Mouse (Mus musculus) limb, embryonic 12.5 days (tissue): ENCODE data around the gene Slc29a4. TPM values are rescaled to one million over a fixed set of nuclear protein-coding genes. Genes with fewer than 3 reads are reported as not detected.

ENCODE experiments used
- ATAC-seq: fragments of 200-750 bp; cut with Nextera tagmentation; 2 replicates; pipeline ENCODE4 v1.8.0; 2017; ENCODE audit warnings: low read depth, moderate TSS enrichment; ENCODE audit not compliant: insufficient number of reproducible peaks, insufficient read depth, low FRiP score, low TSS enrichment
- H3K27ac ChIP-seq: fragments of 300-500 bp; sonication (generic); 2 replicates; pipeline ENCODE4 v1.5.1; 2016; ENCODE audit warnings: mild to moderate bottlenecking, moderate library complexity
- H3K27me3 ChIP-seq: fragments of 300-500 bp; sonication (generic); 2 replicates; pipeline ENCODE4 v1.6.1; 2016; ENCODE audit warnings: mild to moderate bottlenecking, moderate library complexity
- H3K36me3 ChIP-seq: fragments of 300-500 bp; sonication (generic); 2 replicates; pipeline ENCODE4 v1.6.1; 2016; ENCODE audit warnings: mild to moderate bottlenecking, moderate library complexity
- H3K4me1 ChIP-seq: fragments of 300-500 bp; sonication (generic); replicated peaks from 2 replicates; pipeline ENCODE4 v1.6.1; 2016
- H3K4me2 ChIP-seq: fragments of 300-500 bp; sonication (generic); 2 replicates; pipeline ENCODE4 v1.6.1; 2016; ENCODE audit warnings: mild to moderate bottlenecking, moderate library complexity
- H3K4me3 ChIP-seq: fragments of 300-500 bp; sonication (generic); replicated peaks from 2 replicates; pipeline ENCODE4 v1.5.1; 2016; ENCODE audit warnings: mild to moderate bottlenecking
- H3K9ac ChIP-seq: fragments of 300-500 bp; sonication (generic); replicated peaks from 2 replicates; pipeline ENCODE4 v1.6.1; 2016; ENCODE audit warnings: mild to moderate bottlenecking, moderate library complexity
- H3K9me3 ChIP-seq: fragments of 300-500 bp; sonication (generic); 2 replicates; pipeline ENCODE4 v1.6.1; 2016; ENCODE audit warnings: mild to moderate bottlenecking, moderate library complexity
- WGBS: fragments of 180-500 bp; shearing (Covaris S2); methylation state at CpG from one replicate; pipeline ENCODE4 v1.1.7; 2016; 5-methylcytosine and 5-hydroxymethylcytosine counted together
- polyA plus RNA-seq: library from polyadenylated mRNA; unstranded; fragments of >200 nt; fragmentation: Nextera tagmentation; extraction: Ambion mirVana; gene quantifications from 2 replicates; pipeline ENCODE4 v1.2.1, GENCODE M21; 2016

Slc29a4 gene
- polyA plus RNA-seq: 13.9 and 14.8 TPM in 2 replicates

- Histone ChIP-seq H3K4me1 (no peaks in the 10 kb centered on the region), H3K9ac (no peak within 1 kb of the TSS; the same call in 1 of the 2 replicates), H3K27ac (no peak within 1 kb of the TSS), H3K9me3 (no peaks in the 10 kb centered on the region), H3K36me3 (no peaks in the 10 kb centered on the region), H3K4me3 (no peak within 1 kb of the TSS), H3K4me2 (no peak within 1 kb of the TSS), H3K27me3 (no peaks in the 10 kb centered on the region; the same call in 1 of the 2 replicates)
- no peak for ATAC-seq
- 55% methylated on average over 14 of the region's 14 CpGs for WGBS
Measured at GRCm38 (mm10) chr5:142692248-142692647, at the start of gene Slc29a4. Gene Slc29a4 (plus strand): TSS chr5:142692512.

- no peak overlapping the region for H3K9ac ChIP-seq
- H3K4me2 ChIP-seq: no peak overlapping the region
- no peaks in the 10 kb centered on the region for H3K9me3 ChIP-seq
- H3K4me3 ChIP-seq: no peak overlapping the region
- no peak overlapping the region for H3K27ac ChIP-seq
- 77% methylated on average over 7 of the region's 7 CpGs for WGBS
- peaks cover 28% of the 10 kb centered on the region for H3K36me3 ChIP-seq
- peaks cover 13% of the 10 kb centered on the region; the same call in 1 of the 2 replicates for H3K4me1 ChIP-seq
- H3K27me3 ChIP-seq: no peaks in the 10 kb centered on the region
- no peak for ATAC-seq
Measured at GRCm38 (mm10) chr5:142648162-142648561, 44.1 kb upstream of the Slc29a4 start.

DNA sequence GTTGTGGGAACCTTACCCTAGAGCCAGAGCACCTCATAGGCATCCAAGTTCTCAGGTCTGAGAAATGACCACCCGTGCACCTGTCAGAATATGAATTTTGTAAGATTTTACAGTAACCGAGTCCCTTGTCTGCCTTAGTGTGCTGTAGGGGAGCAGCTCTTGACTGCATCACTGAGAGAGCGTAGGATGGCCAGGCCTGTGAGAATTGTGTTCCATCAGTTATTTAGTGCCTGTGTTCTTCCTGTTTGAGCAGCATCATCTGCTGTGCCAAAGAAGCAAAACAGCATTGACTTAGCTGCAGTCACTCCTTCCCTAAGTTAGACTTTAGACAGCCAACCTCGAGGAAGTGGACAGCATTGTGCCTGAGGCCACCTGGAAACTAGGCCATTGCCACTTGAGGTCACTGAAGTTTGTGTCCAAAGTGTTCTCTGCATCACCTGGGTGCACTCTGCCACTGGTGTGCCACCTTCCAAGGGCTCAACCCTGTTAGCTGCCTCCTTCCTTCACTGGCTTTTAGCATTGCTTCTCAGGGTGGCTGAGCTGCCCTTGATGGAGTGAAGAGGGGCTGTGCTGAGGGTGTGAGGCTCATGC is 42.8 kb upstream of the Slc29a4 start:
- H3K27ac ChIP-seq: peak overlapping the region; percentile 47; the same call in 1 of the 2 replicates
- 0 out of 2 replicates have a peak overlapping the region, but pooled peaks have one; percentile 23 for H3K9ac ChIP-seq
- WGBS: 90% methylated on average over 4 of the region's 4 CpGs
- H3K4me1 ChIP-seq: peaks cover 13% of the 10 kb centered on the region; the same call in 1 of the 2 replicates
- H3K36me3 ChIP-seq: peaks cover 21% of the 10 kb centered on the region
- no peak for ATAC-seq
- H3K27me3 ChIP-seq: no peaks in the 10 kb centered on the region
- no peak overlapping the region for H3K4me3 ChIP-seq
- no peak overlapping the region for H3K4me2 ChIP-seq
- no peaks in the 10 kb centered on the region for H3K9me3 ChIP-seq

DNA sequence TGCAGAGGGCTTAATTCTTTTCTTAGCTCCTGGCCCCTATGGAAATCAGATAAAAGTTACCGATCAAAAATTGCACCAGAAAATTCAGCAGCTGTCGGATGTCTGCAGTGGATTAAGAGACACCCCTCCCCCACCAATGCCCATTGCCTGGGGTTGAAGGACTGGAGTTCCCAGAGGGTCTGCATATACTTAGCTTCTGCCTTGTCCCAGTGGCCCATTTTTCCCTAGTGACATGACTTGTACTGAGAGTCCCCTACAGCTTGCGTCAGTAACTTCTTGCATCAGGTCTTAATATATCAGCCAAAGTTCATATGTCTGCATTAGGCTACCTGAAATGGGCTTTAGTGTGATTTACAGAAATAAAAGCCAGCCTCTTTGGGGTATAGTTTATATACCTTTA is 41.9 kb upstream of the Slc29a4 start:
- no peak for ATAC-seq
- no peak overlapping the region for H3K9ac ChIP-seq
- no peaks in the 10 kb centered on the region for H3K27me3 ChIP-seq
- no peak overlapping the region for H3K4me3 ChIP-seq
- H3K4me2 ChIP-seq: no peak overlapping the region
- H3K36me3 ChIP-seq: peaks cover 23% of the 10 kb centered on the region
- peaks cover 13% of the 10 kb centered on the region; the same call in 1 of the 2 replicates for H3K4me1 ChIP-seq
- WGBS: 58% methylated on average over 3 of the region's 3 CpGs
- no peaks in the 10 kb centered on the region for H3K9me3 ChIP-seq
- H3K27ac ChIP-seq: peak overlapping the region; percentile 47

- ATAC-seq: no peak
- H3K4me2 ChIP-seq: no peak overlapping the region
- H3K9ac ChIP-seq: no peak overlapping the region
- no peak overlapping the region for H3K4me3 ChIP-seq
- H3K27ac ChIP-seq: no peak overlapping the region
- H3K4me1 ChIP-seq: peaks cover 13% of the 10 kb centered on the region; the same call in 1 of the 2 replicates
- H3K9me3 ChIP-seq: no peaks in the 10 kb centered on the region
- no peaks in the 10 kb centered on the region for H3K27me3 ChIP-seq
- peaks cover 28% of the 10 kb centered on the region for H3K36me3 ChIP-seq
- 72% methylated on average over 6 of the region's 6 CpGs for WGBS
Measured at GRCm38 (mm10) chr5:142650794-142651497, 41.4 kb upstream of the Slc29a4 start.

DNA sequence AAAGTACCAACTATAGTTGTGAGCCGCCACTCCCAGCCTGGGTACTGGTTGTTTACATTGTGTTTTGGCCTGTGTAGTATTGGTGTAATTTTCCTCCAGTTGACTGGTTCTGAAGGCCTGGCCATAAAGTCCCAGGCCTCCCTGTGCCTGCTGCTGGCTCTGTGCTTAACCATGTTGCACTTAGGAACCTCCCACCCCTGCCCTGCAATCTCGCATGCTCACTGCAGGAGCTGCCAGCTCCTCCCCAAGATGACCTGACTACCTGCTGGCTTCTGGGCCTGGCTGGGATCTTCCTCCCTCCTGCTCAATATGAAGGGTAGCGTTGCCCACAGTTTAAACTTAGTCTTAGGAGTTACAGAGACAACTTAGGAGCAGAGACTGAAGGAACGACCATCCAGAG is 40.0 kb upstream of the Slc29a4 start:
- 64% methylated on average over 4 of the region's 4 CpGs for WGBS
- Histone ChIP-seq H3K36me3 (peaks cover 36% of the 10 kb centered on the region), H3K4me3 (no peak overlapping the region), H3K4me1 (peaks cover 13% of the 10 kb centered on the region; the same call in 1 of the 2 replicates), H3K27ac (no peak overlapping the region), H3K27me3 (no peaks in the 10 kb centered on the region), H3K4me2 (no peak overlapping the region), H3K9ac (no peak overlapping the region), H3K9me3 (no peaks in the 10 kb centered on the region)
- ATAC-seq: no peak

- Histone ChIP-seq H3K4me3 (no peak overlapping the region), H3K9me3 (no peaks in the 10 kb centered on the region), H3K27me3 (no peaks in the 10 kb centered on the region), H3K4me1 (no peaks in the 10 kb centered on the region), H3K27ac (no peak overlapping the region), H3K4me2 (no peak overlapping the region), H3K9ac (no peak overlapping the region), H3K36me3 (peaks cover 100% of the 10 kb centered on the region)
- ATAC-seq: no peak
- WGBS: 95% methylated on average over 7 of the region's 7 CpGs
Measured at GRCm38 (mm10) chr5:142660656-142661434, 31.5 kb upstream of the Slc29a4 start.

DNA sequence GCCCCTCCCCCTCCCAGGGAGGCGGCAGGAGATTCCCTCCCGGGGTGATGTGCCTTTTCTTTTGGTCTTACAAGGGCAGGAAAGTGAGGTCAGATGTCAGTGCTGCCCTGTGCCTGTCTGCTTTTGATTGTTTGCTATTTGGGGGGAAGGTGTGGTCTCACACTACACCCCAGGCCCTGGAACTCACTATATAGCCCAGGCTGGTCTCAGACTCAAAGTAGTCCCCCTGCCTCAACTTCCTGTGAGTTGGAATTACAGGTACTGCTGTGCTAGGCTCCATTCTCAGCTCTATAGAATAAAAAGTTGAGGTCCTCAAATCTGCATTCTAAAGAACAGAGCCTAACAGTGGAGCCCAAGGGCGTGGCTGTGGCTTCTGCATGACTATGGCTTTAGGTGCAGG is 24.4 kb upstream of the Slc29a4 start:
- WGBS: 51% methylated on average over 3 of the region's 3 CpGs
- Histone ChIP-seq H3K27me3 (no peaks in the 10 kb centered on the region), H3K4me2 (no peak overlapping the region), H3K9me3 (no peaks in the 10 kb centered on the region), H3K9ac (no peak overlapping the region), H3K36me3 (peaks cover 85% of the 10 kb centered on the region), H3K27ac (no peak overlapping the region), H3K4me3 (no peak overlapping the region), H3K4me1 (no peaks in the 10 kb centered on the region)
- no peak for ATAC-seq

DNA sequence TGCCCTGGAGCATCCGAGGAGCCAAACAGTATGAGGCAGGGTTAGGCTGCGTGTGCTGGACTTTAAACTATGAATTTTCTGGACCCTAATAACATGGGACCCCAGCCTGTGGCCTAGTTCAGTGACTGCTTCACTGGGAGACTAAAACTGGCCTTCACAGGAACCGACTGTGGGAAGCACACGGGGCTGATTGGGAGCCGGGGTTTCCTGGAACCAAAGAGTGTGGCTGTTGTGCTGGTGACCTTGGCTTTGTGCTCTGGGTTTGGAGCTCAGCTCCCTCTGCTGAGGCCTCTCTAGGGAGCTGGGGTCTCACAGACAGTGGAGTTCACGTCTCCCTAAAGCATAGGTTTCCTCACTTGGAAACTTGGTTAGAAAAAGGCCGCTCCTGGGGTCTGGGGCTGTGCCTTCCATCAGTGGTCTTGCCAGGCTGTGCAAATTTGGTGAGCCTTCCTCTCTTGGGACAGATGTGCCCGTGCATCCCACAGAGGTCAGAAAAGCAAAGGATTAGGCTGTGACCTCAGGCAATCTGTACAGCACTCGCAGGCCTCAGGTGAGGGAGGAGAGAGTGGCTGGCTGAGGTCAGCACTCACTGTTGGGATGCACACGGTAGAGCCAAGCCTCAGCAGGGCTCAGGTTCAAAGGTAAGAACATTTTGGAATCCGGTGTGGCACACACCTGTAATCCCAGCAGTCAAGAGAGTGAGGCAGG is 23.6 kb upstream of the Slc29a4 start:
- Histone ChIP-seq H3K4me1 (no peaks in the 10 kb centered on the region), H3K27me3 (no peaks in the 10 kb centered on the region), H3K4me2 (no peak overlapping the region), H3K27ac (no peak overlapping the region), H3K9me3 (no peaks in the 10 kb centered on the region), H3K36me3 (peaks cover 77% of the 10 kb centered on the region), H3K4me3 (no peak overlapping the region), H3K9ac (no peak overlapping the region)
- ATAC-seq: no peak
- 87% methylated on average over 11 of the region's 11 CpGs for WGBS

- WGBS: 80% methylated on average over 7 of the region's 7 CpGs
- H3K27me3 ChIP-seq: no peaks in the 10 kb centered on the region
- no peak overlapping the region for H3K27ac ChIP-seq
- H3K4me1 ChIP-seq: no peaks in the 10 kb centered on the region
- H3K9me3 ChIP-seq: no peaks in the 10 kb centered on the region
- no peak for ATAC-seq
- no peak overlapping the region for H3K4me3 ChIP-seq
- peaks cover 67% of the 10 kb centered on the region for H3K36me3 ChIP-seq
- no peak overlapping the region for H3K9ac ChIP-seq
- H3K4me2 ChIP-seq: no peak overlapping the region
Measured at GRCm38 (mm10) chr5:142669726-142670125, 22.6 kb upstream of the Slc29a4 start.

GRCm38 (mm10) chr5:142673082-142673481 is 19.2 kb upstream of the Slc29a4 start:
- 32% methylated on average over 5 of the region's 5 CpGs for WGBS
- no peak for ATAC-seq
- H3K27ac ChIP-seq: no peak overlapping the region

More at GRCm38 (mm10) chr5:142673082-142673481, 19.2 kb upstream of the Slc29a4 start:
- Histone ChIP-seq H3K27me3 (no peaks in the 10 kb centered on the region), H3K36me3 (peaks cover 33% of the 10 kb centered on the region), H3K4me3 (no peak overlapping the region), H3K4me2 (no peak overlapping the region), H3K9ac (no peak overlapping the region), H3K9me3 (no peaks in the 10 kb centered on the region), H3K4me1 (no peaks in the 10 kb centered on the region)
